Mouse (Mus musculus) activated CD4-positive, CD25-positive, alpha-beta regulatory T cell (primary cell): ENCODE measurements around the gene Gabbr1. TPM values are rescaled to one million over a fixed set of nuclear protein-coding genes. Genes with fewer than 3 reads are reported as not detected.

Source experiments
- polyA plus RNA-seq, 2 experiments: library from polyadenylated mRNA; unstranded; fragments of 100-300 nt; shearing (Covaris generic); gene quantifications; one replicate each; pipeline ENCODE4 v1.2.1; 2017

Gene Gabbr1
- polyA plus RNA-seq, result 10 to 100 TPM; 10.7 to 14.6 TPM

GRCm38 (mm10) chr17:37045611-37046311 lies at the start of gene Gabbr1:
Gene Gabbr1, plus strand, starts transcription at chr17:37045966.

GRCm38 (mm10) chr17:37000863-37001262 lies 44.9 kb upstream of the Gabbr1 start, which contains the start of gene Zfp57:
Gene Zfp57, plus strand, starts transcription at chr17:37001163.

GRCm38 (mm10) chr17:37022628-37023576 lies 22.9 kb upstream of the Gabbr1 start, which contains the start of gene Mog:
Gene Mog, minus strand, starts transcription at chr17:37023398.

GRCm38 (mm10) chr17:37088399-37088798 lies 42.6 kb downstream of the Gabbr1 start, which contains the start of gene Olfr90:
Gene Olfr90, minus strand, starts transcription at chr17:37088499.

GRCm38 (mm10) chr17:37098178-37098577 lies 52.4 kb downstream of the Gabbr1 start, which contains the start of gene Olfr91:
Gene Olfr91, minus strand, starts transcription at chr17:37098278.

GRCm38 (mm10) chr17:37119988-37120387 lies 74.2 kb downstream of the Gabbr1 start, which contains the start of gene Olfr92:
Gene Olfr92, minus strand, starts transcription at chr17:37120088.

Other genes starting within 250 kb of the Gabbr1 start
- not detected for gene H2-M10.6, start 233.8 kb upstream of the Gabbr1 start, polyA plus RNA-seq
- gene Trim26, start 208.8 kb upstream of the Gabbr1 start, polyA plus RNA-seq, result 100 to 1,000 TPM; 102 to 109 TPM
- gene Trim15, start 178.8 kb upstream of the Gabbr1 start, polyA plus RNA-seq, result under 1 TPM; 0.47 to 0.57 TPM
- under 1 TPM in 1 of 2 experiments, not detected in 1; 0.10 TPM for gene Trim10, start 176.4 kb upstream of the Gabbr1 start, polyA plus RNA-seq
- not detected for gene Trim40, start 155.8 kb upstream of the Gabbr1 start, polyA plus RNA-seq
- gene Trim31, start 147.8 kb upstream of the Gabbr1 start, polyA plus RNA-seq, result under 1 TPM in 1 of 2 experiments, not detected in 1; 0.15 TPM
- gene Rnf39, start 103.0 kb upstream of the Gabbr1 start, polyA plus RNA-seq, result under 1 TPM in 1 of 2 experiments, not detected in 1; 0.38 TPM
- 100 to 1,000 TPM; 141 to 146 TPM for gene Ppp1r11, start 94.2 kb upstream of the Gabbr1 start, polyA plus RNA-seq
- 10 to 100 TPM; 76.7 to 88.4 TPM for gene Znrd1, start 87.4 kb upstream of the Gabbr1 start, polyA plus RNA-seq
- gene Znrd1as, start 87.4 kb upstream of the Gabbr1 start, polyA plus RNA-seq, result 1 to 10 TPM; 2.8 to 2.9 TPM
- under 1 TPM; 0.23 to 0.41 TPM for gene 2410137M14Rik, start 64.7 kb upstream of the Gabbr1 start, polyA plus RNA-seq
- under 1 TPM in 1 of 2 experiments, not detected in 1; 0.12 TPM for gene H2-M5, start 56.4 kb upstream of the Gabbr1 start, polyA plus RNA-seq
- gene Zfp57, start 44.8 kb upstream of the Gabbr1 start, polyA plus RNA-seq, result not detected
- gene Mog, start 22.6 kb upstream of the Gabbr1 start, polyA plus RNA-seq, result not detected
- gene Olfr90, start 42.5 kb downstream of the Gabbr1 start, polyA plus RNA-seq, result not detected
- under 1 TPM in 1 of 2 experiments, not detected in 1; 0.21 TPM for gene Olfr91, start 52.3 kb downstream of the Gabbr1 start, polyA plus RNA-seq
- not detected for gene Olfr92, start 74.1 kb downstream of the Gabbr1 start, polyA plus RNA-seq
- not detected for gene Olfr93, start 115.5 kb downstream of the Gabbr1 start, polyA plus RNA-seq
- gene Ubd, start 147.9 kb downstream of the Gabbr1 start, polyA plus RNA-seq, result 1 to 10 TPM in 1 of 2 experiments, under 1 TPM in 1; 0.52 to 2.0 TPM
- not detected for gene Olfr94, start 155.0 kb downstream of the Gabbr1 start, polyA plus RNA-seq
- not detected for gene Olfr95, start 167.2 kb downstream of the Gabbr1 start, polyA plus RNA-seq
- gene Olfr96, start 174.2 kb downstream of the Gabbr1 start, polyA plus RNA-seq, result not detected
- gene Olfr97, start 191.4 kb downstream of the Gabbr1 start, polyA plus RNA-seq, result not detected
- gene Olfr98, start 217.8 kb downstream of the Gabbr1 start, polyA plus RNA-seq, result not detected
- gene H2-M3, start 224.3 kb downstream of the Gabbr1 start, polyA plus RNA-seq, result 100 to 1,000 TPM; 112 to 128 TPM
- 1 to 10 TPM; 2.3 to 3.6 TPM for gene Olfr99, start 237.5 kb downstream of the Gabbr1 start, polyA plus RNA-seq